Mouse (Mus musculus): Measurements from ENCODE around the gene Jph3.
A peak's percentile ranks its signal among the peaks of the same experiment; 100 is the strongest.

Jph3 gene

DNA sequence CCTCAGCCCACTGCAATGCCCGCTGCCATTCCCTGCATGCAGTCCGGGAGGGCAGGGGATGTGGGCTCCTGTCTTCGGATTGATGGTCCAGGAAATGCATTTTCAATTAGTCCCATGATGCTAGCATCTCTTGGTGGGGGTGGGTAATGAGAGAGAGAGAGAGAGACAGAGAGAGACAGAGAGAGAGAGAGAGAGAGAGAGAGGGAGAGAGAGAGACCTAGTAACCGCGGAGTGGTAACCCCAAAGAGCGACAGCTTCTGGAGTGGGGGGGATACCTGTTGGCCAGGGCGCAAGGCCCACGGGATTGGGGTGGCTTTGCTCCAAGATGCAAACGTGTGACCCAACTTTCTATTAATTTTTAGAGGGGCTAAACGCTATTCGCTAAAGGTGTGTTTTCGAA, at the start of gene Jph3:
Gene Jph3 (plus strand): TSS at position 301 of the 400 bp plus-strand sequence.
- DNase-seq (ENCODE audit: low read depth, low spot score) = no peak

DNA sequence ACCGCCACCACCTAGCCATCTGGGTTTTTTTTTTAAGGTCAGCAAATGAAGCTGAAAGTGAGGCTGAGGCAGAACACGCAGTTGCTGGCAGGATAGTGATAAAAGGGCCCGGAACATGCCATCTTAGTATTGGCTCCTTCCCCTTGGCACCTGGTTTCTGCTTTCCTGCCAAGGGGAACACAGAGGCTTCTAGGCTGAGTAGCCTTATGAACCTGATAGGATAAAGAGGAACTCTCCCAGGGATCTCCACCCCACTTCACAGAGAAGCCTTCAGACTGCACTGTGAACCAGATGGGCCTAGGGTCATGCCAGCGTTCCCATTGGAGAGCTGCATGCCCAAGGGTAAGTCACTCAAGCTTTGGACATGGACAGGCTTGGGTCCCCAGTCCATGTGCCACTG, 48.5 kb upstream of the Jph3 start:
- DNase-seq (ENCODE audit: low read depth, low spot score) = no peak

DNA sequence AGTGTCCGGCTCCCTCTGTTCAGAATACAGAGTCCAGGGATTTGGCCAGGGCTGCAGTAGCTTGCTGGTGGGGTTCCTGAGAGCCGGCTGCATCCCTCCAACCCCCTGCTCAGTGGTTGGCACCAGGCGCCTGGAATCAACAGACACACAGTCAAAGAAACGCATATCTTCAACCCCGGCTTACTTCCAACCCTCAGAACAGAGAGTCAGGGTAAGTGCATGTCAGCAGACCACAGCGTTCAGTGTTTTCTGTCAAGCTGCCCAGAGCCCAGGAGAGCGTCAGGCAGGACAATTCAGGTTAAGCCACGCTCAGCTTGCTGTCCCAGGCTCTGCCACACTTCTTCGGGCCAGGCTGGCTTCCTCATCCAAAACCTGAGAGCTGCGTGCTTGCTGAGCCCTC, 48.0 kb upstream of the Jph3 start:
- no peak for DNase-seq (ENCODE audit: low read depth, low spot score)

DNA sequence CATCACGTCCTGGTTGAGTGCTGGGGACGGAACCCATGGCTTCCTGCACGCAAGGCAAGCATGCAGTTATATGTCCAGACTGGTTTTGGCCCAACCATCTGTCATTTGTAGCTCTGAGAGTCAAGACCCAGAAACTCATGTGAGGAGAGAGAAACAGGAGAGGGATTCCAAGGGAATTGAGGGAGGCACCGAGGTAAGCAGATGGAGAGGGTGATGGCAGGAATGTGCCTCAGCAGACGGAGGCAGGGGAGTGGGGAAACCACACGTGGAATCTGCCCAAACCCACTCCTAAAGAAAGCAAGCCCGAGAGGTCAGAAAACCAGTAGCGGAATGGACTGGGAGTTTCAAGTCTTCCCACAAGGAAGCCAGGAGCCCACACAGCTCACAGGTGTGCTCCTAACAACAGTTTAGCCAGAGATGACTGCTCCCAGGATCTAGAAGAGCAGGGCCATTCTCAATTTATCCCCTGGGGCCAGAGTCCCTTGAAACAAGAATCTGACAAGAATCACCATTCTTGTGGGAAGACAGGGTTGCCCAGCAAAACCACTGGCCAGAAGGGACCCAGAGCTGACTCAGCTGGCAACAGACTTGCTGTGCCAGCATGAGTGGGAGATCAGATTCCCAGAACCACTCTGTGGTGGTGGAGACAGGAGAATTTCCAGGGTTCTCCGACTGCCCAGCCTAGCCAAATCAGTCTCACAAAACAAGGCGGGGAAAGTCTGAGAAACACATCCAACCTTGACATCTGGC, 46.2 kb upstream of the Jph3 start:
- peak; percentile 64 for DNase-seq (ENCODE audit: low read depth, low spot score)

DNA sequence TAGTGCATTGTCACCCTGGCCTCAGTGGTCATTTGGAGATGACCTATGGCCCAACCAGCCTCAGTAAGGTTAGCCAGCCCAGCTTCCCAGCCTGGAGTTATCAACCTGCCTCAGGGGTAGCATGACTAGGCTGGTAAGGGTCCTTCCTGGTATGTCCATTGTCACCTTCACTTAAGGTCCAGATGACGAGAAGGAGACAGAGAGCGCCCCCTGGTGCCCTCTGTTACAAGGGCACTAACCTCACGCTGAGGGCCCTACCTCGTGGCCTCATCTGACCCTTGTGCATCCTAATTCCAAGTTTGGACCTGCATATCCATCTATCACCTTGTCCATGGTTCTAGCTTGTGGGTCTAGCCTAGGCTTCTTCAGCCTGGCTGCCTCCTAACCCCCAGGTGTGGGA, 44.0 kb upstream of the Jph3 start:
- peak; percentile 36 for DNase-seq (ENCODE audit: low read depth, low spot score)

DNA sequence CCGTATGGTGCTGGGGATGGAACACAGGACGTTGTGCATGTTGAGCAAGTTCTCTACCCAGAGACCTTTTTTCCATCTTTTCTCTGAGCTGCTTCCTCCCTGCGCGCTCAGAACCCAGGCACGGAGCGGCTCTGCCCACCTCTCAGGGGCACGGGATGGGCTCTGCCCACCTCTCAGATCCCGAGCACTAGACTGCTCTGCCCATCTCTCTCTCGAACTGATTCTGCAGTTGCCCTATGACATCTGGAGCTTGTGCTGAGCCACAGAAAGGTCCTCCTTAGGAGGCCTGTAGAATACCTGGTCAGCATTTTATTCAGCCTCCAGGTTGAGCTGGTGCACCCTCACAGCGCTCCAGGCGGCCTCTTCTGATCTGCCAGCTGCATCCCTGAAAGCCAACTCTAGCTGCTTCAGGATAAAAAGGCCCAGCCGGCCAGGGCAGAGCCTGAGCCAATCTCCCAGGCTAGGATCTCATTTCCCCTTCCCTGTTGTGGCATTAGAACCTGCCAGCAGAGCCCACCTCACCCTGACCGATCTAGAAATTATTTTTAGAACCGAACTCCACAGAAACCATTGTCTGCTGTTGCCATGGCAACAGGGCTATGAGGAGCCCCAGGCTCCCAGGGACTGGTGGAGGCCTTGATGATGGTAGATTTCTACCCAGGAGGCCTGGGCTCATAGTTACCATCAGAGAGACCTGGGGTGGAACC, 41.8 kb upstream of the Jph3 start:
- DNase-seq (ENCODE audit: low read depth, low spot score) = no peak

DNA sequence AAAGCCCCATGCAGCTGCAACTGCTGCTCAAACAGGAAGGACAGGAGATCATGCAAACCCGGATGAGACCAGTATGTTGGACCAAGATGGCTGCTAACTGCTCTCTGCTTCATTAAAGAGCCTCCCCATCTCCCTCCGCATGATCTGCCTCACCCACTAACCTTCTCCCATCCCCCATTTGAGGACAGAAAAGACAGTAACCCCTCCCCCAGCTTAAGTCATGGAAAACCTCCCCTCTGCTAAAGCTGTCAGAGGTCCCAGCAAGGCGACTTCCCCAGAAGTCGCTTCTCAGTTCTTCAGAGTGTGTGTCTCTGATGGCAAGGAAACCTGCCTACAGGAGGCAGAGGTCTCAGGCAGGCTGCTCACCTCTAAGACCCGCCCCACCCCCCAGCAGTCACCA, 40.9 kb upstream of the Jph3 start:
- DNase-seq (ENCODE audit: low read depth, low spot score) = no peak

DNA sequence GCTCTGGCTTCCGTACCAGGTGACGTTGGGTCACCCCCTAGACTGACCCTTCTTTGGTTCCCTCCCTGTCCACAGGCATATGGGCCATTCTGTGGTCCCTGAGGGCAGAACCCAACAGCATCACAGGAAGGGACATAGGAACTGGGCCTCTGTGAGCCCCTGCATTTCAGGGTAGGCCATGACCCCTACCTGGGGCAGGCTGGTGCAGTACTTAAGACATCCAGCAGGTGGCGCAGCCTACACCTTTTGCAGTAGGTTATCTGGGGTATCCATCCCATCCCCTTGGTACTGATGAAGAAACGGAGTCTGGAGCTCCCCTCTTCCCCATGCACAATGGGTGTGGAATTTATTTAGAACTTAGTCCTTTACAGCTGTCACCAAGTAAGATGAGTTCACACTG, 35.0 kb upstream of the Jph3 start:
- no peak for DNase-seq (ENCODE audit: low read depth, low spot score)

DNA sequence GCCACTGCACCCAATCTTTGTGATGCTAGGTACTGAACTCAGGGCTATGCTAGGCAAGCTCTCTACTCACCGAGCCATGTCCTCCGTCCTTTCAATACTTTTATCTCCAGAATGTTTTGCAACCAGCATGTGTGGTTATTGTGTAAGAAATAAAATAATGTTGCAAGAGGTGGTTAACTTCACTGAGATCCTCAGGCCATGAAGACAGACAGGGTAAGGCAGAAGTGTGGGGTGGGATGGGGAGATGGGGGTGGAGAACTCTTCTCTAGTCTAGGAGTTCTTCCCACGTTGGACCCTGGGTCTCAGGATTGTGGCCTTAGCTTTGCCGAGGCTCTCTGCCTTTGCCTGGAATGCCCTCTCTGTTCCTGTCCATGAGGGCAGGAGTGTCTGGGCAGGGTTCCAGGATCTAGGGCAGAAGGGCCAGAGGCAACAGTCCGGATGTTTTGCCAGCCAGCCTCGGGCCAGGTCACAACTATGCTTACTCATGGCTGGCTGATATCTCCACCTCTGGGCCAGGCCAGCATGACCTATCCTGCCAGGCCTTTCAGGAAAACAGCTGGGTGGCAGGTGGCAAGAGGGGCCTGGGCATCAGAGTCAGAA, 33.7 kb upstream of the Jph3 start:
- peak; percentile 83 for DNase-seq (ENCODE audit: low read depth, low spot score)

DNA sequence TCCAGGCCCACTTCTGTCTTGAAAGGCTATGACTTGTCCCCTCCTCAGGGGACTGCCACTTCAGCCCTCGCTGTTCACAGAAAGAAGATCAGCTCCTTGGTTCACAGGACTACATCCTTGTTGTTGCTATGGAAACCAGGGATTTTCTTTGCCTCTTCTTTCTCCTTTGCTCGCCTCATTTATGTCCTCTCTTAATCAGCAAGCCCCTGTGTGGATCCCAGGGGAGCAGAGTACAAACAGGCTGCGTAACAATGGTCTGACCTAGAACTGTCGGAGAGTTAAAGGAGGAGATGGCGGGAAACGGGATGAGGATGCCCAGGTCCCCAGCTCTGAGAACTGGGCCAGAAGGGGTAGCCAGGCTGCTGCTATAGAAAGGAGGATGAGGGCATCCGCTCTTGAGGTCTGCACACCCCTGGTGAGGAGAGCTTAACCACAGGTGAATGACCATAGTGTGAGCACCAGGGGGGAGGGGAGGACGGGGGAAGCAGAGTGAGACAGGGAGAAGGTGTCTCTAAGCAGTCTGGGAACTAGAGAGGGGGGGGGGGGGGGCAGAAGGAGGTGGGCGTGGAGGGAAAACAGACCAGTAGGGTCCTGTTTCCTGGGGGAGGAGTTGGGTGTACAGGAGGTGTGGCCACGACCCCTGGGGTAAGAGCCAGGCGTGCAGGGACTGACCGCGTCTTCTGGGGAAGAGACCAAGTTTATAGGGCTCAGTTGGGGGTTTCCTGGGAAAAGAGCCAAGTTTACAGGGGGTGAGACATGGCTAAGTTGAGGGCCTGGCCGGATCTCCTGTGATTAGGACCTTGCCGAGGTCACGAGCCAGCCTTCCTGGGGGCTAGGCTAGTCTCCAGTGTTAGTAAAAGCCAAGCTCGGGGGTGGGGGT, 31.4 kb upstream of the Jph3 start:
- DNase-seq (ENCODE audit: low read depth, low spot score) = no peak

DNA sequence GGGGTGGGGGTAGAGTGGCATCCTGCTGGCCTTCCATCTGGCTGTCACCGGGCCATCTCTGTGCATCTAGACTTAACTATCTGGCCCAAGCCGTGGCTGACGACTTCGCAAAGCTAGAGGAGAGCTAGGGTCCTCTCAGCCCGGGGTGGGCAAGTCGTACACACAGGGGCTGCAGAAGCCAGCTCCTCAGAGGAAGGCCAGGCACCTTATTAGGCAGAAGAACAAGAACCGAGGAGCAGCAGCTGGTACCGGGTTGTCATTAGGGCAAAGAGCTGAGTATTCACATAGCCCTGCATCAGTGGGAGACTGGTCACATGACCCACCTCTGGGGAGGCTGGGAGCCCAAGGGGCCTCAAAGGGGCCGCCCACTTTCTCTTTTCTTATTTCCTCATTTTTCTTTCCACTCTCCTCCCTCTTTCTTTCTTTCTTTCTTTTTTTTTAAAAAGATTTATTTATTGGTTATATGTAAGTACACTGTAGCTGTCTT, 30.8 kb upstream of the Jph3 start:
- no peak for DNase-seq (ENCODE audit: low read depth, low spot score)

DNA sequence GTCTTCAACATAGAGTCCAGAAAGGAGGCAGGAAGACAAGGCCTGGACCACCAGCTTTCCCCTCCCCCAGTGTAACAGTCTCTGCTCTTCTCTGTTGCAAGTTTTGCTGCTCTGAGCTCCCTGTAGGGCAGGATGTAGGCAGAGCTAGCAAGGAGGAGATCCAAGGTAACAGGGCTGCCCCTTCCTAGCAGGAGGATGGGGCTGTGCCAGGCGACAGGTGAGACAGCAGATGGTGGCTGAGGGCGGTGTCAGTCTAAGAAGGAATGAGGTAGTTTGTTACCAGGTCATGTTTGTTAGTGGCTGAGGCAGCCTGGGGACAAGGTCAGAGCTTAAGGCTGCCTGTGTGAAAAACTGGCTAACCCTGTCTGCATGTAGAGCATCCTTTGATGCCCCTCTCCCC, 29.5 kb upstream of the Jph3 start:
- DNase-seq (ENCODE audit: low read depth, low spot score) = no peak

DNA sequence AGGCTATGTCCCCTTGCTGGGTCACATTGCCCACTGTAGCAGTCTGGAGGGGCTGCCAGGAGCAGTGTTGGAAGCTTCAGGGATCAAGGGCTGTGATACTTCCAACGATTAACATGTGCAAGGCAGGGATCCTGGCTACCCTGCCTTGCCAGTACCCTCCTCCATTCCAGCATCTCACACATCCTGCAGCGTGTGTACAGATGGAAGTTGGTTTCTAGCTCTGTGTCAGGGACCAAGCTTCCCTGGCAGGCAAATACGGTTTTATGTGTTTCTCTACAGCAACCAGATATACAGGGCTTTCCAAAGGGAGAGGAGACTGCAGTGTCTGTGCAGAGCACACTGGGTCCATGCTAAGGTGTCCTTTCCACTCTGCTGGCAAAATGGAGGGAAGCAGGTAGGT, 24.2 kb upstream of the Jph3 start:
- DNase-seq (ENCODE audit: low read depth, low spot score) = no peak

DNA sequence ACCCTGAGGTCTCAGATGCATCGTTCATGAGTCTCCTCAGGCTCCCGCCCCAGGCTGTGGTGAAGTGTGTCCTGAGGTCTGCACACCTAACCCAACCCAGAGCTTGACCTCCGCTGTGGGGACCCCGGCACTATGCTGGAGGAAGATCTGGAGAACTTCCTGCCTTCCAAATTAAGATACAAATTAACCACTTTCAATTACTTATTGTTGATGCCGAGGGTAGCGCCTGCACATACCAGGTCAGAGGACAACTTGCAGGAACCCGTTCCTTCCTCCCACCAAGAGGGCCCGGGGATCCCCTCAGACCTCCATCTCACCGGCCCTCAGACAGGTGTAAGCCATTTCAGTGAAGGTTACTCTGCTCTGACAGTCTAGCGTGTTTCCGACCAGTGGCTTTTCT, 22.5 kb upstream of the Jph3 start:
- DNase-seq (ENCODE audit: low read depth, low spot score) = no peak

DNA sequence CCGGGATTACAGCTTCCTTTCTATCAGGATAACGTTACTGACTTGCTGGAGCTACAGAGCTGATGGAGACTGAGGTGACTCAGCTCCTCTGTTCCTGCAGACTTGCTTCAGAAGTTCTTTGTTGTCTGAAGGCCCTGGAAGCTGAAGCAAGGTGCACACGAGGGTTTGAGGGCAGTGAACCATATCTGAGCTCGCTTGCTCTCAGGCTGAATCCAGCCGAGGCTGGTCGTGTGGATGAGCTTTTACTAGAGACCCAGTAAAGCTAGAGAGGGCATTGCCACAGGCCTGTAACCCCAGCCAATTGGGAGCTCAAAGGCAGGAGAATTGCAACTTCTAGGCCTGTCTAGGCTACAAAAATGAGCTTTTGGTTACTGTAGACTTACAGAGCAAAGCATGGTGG, 21.0 kb upstream of the Jph3 start:
- DNase-seq (ENCODE audit: low read depth, low spot score) = no peak

DNA sequence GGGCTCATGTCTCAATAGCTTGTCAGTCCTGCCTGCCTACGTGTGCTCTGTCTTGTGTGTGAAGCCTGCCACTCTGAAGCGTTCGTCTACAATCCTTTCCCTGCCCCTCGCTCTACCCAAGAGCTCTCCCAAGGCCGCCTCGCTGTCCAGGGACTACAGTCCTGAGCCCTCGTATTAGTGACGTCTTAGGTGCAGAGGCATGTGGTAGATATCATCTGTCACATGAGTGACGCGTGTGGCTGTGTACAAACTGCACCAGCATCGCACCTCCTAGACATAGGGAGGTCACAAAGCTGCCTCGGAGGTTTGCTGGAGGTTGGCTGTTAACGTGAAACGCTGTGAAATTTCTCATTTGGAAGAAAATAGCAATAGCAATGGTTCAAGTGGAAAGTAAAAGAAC, 11.9 kb upstream of the Jph3 start:
- no peak for DNase-seq (ENCODE audit: low read depth, low spot score)

DNA sequence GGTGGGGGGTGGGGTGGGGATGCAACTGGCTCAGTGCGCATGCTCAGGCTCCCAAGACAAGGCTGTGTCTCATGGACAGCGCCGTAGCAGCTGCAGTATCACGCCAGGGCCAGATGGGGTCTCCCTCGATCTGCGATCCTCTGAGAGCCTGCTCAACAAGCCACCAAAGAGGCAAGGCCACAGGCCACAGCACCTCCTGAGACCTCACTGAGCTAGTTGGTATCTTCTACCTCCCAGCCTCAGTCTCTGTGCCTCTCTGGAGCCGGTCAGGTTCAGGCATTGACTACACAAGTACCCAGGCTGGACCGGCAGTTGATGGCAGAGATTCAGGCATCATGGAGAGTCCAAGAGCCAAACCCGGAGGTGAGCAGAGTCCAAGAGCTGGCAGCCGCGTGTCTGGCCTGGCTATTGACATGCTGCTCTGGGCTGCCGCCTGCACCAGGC, 11.4 kb upstream of the Jph3 start:
- DNase-seq (ENCODE audit: low read depth, low spot score) = peak; percentile 64

DNA sequence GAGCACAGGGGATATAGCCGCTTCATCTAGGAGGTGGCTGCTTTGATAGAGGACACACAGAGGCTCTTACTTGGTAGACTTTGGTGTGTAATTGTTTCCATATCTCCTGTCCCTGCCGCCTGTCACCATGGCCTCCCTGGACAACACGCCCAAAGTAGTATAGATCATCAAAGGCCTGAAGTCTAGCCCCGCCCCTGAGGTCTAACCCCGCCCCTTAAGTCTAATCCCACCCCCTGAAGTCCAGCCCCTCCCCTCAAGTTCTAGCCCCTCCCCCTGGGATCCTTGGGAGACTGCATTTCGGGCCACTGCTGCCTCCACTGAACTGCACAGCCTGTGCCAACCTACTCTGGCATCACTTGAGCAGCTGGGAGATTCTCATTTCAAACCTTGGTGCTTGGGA, 10.5 kb upstream of the Jph3 start:
- no peak for DNase-seq (ENCODE audit: low read depth, low spot score)

DNA sequence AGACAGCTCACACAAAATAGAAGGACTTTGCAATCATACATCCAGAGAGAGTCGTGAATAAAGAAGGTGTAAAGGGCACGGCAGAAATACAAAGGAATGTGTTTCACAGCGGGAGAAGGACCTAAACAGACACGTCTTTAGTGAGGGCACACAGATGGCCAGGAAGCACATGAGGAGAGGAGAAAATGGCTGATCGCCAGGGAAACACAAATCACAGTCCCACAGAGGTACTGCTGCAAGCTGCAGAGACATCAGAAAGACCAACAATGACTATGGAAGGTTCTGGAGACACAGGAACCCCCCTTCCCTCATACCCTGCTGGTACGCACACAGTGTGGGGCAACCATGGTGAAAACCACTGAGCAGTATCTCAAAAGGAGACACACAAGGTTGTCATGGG, 8.4 kb upstream of the Jph3 start:
- no peak for DNase-seq (ENCODE audit: low read depth, low spot score)

DNA sequence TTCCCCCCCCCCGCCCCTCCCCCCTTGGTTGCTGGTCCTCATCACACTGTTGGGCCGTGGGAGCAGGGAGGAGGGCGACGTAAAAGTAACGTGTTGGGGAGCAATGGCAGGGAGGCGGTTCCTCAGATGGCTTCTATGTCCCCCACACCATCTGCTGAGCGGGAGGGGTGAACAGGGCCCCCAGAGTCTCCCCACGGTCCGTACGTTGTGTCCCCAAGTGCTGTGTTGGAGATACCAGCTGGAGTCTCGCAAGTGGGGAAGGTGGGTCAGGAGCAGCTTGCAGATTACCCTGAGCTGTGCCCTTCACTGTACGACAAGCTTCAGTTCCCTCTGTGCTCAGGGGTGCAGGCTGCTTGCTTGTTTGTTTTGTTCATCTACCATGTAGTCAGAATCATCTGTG, 5.6 kb upstream of the Jph3 start:
- no peak for DNase-seq (ENCODE audit: low read depth, low spot score)

DNA sequence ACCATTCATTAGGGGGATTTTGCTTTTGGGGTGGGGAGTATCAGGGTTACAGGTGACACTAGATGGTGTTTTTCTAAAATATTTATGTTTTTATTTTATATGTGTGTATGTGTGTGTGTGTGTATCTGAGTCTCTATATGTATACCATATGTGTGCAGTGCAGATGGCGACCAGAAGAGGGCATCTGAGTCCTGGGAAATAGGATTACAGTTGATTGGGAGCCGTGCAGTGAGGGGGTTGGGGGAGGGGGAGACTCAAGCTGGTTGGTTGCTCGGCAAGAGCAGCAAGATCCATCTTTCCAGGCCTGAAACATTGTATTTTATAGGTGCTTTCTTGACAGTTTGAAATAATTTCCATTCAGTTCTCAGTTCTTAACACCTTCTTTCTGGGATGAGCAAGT, 2.3 kb upstream of the Jph3 start:
- no peak for DNase-seq (ENCODE audit: low read depth, low spot score)

DNA sequence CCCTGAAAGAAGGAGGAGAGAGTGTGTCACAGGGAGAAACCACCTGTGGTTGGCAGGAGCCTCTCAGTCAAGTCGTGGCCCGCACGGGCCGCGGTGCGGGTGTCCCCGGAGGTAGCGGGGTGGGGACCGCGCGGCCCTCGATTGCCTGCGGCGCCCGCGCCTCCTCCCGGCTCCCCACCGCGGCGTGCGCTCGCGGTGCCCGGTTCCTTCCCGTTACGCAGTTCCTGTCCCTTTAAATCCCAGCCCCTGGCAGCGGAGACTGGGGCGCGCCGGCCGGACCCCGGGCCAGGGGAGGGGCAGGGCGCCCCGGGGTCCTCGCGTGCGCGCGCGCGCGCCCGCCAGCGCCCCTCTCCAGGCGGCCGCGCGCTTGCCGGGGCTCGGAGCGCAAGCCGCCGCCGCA, 331 bp downstream of the Jph3 start:
- DNase-seq (ENCODE audit: low read depth, low spot score) = no peak

Data from 3T3-L1 (cell line).